Mouse (Mus musculus): ENCODE data around the gene Flt3l.
A peak's percentile ranks its signal among the peaks of the same experiment; 100 is the strongest.
"Not testable (repeated sequence)": the region's sequence is repeated elsewhere in the genome, so short reads cannot be mapped to it uniquely, and the experiment has no call there.

Gene Flt3l

DNA sequence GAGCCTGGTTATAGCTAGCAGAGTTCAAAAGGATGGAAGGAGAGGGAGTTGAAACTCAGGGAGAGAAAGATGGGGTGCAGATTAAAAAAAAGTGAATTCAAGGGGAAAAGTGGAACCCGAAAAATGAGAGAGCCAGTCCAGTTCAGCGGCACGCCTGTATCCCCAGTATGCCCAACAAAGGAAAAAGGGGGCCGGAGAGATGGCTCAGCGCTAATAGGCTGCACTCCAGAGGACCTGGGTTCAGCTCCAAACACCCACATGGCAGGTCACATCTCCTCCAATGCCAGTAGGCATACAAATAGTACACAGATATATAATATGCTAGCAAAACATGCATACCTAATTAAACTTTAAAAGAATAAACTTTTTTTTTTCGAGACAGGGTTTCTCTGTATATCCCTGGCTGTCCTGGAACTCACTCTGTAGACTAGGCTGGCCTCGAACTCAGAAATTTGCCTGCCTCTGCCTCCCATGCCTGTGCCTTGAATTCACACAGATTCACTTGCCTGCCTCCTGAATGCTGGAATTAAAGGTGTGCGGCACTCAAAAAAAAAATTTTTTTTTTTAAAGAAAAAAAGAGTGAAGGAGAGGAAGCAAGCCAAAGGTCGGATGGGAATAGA is 26.9 kb upstream of the Flt3l start:
- no peak for DNase-seq

DNA sequence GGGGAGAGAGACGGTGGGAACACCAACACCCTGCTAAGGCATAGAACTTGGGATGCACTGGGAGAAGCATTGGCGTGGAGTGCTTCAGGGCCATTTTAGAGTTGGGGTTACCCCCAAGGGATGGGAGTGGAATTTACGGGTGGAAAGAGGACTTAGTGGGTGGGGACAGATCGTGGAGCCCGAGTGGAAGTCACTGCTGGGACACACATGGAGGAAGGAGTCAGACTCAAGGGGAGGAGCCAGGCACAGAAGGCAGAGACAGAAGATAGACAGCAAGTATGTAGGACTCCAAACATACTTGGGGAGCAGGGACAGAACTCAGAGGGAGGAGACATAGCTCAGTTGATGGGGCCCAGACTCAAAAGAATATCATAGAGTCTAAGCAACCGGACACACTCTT is 26.3 kb upstream of the Flt3l start:
- DNase-seq: no peak

DNA sequence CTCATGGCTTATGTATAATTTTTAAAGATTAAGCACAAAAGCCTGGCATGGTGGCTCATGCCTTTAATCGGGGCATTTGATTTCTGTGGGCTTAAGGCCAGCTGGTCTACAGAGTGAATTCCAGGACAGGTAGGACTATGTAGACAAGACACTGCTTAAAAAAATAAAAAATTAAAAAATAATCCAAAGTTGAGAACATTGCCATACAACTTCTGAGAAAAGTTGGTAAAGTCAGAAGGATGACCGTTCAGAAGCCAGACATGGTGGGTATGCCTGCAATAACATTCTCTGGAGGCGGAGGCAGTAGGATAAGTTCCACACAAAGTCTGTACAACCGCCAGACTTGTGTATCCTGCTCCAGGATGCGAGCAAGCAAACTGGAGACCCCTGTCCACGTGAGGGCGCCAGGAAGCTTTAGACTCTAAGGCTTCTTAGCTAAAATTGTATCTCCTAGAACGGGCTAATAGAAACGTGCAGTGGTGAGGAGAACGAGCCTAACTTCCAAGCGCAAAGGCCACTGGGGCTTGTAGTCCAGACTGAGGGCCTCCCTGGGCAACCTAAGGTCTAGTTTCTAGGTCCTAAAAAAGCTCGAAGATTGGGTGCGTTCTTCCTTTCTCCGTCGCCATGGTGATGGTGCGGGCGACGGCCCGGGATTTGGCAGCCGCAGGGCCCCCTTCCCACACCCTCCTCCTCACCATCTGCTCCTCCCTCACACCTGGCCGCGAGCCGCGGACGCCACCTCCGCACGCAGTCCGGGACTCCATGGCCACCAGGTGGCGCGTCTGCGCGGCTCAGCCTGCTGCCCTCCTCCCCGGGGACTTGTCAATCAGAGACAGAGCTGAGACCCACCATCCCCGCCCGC is 25.6 kb upstream of the Flt3l start:
- peak; percentile 98 for DNase-seq

DNA sequence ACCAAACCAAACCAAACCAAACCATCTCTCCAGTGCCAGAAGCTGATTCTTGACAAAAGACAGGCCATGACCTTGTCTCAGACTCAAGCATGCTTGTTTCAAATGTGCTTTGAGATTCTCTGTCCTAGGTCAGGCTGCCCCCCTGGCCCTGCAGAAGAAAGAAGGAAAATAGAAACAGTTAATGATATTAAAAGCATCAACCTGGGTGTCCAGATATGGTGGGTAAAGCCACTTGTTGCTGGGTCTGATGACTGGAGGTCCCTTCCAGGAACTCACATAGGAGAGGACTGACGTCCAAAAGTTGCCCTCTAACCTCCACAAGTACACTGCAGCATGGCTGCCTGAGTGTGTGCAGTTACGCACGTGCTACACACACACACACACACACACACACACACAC is 24.6 kb upstream of the Flt3l start:
- DNase-seq: no peak

DNA sequence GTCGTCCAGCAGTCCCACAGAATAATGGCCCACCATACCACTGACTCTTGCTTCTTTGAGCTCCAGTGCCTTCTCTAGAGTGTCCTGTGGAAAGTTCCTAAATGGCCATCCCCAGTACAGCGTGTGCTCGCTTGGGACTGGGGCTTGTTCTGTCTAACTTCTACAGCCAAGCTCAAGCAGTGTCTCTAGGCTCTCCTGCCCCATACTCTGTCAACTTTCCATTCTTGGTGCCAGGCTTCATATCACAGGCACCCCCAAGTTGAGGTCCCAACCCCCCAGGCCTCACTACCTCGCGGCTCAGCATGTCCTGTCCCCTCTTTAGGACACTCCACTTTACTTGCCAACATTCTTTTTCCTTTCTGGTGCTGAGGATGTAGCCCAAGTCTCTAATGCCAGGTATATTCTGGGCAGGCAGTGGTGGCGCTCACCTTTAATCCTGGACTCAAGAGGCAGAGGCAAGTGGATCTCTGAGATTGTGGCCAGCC is 24.1 kb upstream of the Flt3l start:
- DNase-seq: no peak

DNA sequence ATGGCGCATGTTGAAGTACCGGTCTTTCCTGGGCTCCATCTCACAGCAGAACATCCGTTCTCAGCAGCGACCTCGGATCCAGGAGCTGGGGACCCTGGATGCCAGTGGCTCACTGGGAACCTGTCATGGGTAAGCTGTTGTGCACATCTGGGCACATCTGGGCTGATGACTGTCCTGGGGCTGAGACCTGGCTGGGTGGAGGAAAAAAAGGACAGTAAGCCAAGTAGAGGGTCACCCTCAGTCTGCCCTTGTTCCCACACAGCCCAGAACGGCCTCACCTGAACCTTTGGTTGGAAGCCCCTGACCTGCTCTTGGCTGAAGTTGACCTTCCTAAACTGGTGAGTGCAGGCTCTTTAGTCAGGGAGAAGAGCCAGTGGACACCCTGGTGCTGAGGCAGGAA is 22.8 kb upstream of the Flt3l start:
- no peak for DNase-seq

DNA sequence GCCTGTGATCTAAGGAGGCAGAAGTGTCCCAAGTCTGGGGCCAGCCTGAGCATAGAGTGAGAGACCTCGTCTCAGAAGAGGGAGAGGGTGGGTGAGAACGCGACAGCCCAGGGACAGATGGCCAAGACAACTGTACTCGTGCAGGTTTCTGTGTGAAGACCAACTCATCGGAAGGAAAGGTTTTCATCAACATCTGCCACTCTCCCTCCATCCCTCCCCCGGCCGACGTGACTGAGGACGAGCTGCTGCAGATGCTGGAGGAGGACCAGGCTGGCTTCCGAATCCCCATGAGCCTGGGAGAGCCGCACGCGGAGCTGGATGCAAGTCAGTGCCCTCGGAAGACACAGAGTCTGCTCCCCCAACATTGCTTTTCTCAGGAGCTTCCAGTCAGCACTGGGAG is 21.2 kb upstream of the Flt3l start:
- DNase-seq: no peak

DNA sequence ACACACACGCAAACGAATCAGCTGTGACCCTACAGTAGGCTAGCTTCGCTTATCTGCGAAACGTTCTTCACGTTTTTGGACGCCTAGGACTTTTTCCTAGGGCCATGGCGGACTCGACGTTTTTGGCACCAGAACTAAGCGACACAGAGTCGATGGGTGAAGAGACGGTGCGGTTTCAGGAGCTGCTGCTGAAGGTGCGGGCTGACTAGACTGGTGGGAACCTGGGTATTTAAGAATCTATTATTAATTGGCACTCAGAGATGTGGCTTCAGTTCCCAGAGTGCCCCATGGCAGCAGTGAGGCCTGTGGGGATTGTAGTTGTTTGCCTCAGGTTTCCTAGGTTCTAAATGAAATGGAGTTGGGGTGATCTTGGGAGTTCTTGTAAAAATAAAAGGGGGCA is 20.0 kb upstream of the Flt3l start:
- DNase-seq: no peak

DNA sequence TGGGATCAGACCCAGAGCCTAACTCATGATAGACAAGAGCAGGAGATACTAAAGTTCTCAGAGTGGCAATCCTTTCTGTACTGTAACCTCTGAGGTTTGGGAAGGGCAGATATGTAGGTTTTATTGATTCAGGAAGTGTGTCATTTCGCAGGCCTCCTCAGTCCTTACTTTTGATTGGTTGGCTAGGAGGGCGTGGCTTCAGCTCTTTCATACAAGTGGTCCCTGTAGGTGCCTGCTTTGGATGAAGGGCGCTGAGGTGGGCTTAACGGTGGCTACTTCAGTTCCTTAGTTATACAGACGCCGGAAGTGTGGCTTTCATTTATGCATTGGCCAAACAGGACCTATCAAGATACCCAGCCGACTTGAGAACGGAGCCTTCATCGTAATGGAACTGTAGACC is 19.4 kb upstream of the Flt3l start:
- no peak for DNase-seq

DNA sequence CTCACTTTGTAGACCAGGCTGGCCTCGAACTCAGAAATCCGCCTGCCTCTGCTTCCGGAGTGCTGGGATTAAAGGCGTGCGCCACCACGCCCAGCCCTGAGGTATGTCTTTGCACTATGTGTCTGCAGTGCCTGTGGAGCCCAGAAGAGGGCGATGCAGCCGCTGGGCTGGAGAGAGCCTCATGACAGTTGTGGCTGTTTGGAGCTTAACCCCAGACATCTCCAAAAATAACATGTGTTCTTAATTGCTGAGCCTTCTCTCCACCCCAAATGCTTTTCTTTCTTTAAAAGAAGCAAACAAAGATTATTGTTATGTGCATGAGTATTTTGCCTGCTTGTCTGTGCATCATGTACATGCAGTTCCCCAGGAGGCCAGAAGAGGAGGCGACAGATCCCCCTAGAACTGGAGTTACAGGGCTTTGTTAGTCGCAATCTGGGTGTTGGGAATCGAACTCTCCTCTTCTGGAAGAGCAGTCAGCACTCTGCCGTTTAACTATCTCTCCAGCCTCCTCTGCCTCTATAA is 18.8 kb upstream of the Flt3l start:
- DNase-seq: peak; percentile 77

DNA sequence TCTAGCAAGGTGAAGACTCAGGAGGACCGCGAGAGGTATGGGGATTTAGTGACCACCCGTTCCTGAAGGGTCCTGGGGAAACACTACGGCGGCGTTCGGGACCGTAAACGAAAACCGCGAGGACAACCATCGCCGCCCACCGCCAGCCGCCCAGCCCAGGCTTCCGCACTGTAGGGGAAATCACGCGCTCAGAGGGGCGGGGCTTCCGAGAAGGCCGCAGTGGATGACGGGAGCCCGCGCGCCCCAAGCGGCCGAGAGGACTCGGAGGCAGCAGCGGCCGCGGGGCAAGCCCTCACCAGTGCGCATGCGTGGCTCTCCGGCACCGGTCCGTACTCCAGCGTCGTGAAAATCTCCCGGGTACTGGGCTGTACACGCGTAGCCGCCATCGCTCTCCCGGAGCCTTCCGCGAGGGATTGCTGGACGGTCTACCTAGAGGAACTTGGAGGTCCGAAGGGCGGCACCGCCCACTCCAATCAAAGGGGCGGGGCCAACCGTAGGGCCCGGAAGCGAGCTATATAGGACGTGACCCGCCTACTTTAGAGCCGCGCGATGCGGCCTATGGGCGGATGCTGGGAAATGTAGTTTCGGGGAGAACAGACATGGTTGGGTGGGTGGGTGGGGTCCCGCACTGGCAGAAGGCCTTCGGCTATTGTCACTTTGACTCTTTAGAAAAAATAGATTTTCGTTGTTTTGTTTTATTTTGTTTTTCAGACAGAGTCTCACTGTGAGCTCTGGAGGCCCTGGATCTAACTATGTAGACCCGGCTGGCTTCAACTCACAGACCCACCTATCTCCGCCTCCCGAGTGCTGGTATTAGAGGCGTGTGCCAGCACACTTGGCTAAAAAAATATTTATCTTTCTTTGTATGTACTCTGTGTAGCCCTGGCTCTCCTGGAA is 18.1 kb upstream of the Flt3l start, which contains the start of the genes Pih1d1 and Aldh16a1:
TSS of gene Pih1d1 (plus strand) at position 208 of the 897 bp plus-strand sequence.
TSS of gene Aldh16a1 (minus strand) at position 489 of the 897 bp plus-strand sequence.
- DNase-seq: peak; percentile 99

DNA sequence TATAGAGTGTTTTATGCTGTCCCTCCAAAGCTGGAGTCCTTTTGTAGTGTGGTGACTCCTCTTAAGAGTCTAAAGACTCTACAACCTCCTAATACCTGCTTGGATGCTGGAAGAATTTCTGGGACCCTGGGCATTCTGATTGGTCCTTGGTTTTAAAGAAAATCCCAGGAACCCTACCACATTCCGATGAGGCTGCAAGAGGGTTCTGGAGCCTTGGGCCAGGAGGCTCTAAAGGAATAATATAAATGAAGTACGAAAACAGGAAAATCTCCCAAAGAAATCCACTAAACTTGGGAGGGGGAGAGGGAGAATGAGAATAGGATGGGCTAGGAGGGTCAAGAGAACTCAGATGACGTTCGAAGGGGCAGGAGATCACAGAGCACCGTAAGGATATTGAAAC is 17.4 kb upstream of the Flt3l start:
- no peak for DNase-seq

DNA sequence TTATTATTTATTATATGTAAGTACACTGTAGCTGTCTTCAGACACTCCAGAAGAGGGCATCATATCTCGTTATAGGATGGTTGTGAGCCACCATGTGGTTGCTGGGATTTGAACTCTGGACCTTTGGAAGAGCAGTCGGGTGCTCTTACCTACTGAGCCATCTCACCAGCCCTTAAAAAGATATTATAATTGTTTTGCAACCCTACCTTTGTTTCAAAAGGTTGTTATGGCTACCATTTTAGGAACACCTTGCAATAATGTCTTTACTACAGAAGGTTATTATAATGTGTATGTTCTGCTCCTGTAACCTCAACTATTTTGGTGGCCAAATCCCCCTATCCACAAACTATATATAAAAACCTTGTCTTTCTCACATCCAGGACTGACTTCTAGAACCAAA is 16.8 kb upstream of the Flt3l start:
- not testable (repeated sequence) for DNase-seq

DNA sequence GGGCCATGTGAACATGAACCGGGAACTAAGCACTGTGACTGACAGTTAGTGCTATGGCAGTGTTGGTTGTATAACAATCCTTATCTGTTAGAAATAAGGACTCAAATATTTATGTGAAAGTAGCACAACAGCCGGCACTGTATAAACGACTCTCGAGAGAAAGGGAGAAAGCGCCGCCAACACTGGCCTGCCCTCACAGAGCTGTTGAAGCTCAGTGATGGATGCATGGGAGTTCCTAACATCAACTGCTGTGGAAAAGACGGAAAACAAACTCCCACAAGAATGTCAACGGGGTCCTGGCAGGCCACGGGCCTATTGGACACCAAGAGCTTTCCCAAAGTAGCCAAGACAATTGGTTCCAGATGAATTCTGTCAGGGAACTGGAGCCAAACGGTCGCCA is 15.1 kb upstream of the Flt3l start:
- DNase-seq: no peak

DNA sequence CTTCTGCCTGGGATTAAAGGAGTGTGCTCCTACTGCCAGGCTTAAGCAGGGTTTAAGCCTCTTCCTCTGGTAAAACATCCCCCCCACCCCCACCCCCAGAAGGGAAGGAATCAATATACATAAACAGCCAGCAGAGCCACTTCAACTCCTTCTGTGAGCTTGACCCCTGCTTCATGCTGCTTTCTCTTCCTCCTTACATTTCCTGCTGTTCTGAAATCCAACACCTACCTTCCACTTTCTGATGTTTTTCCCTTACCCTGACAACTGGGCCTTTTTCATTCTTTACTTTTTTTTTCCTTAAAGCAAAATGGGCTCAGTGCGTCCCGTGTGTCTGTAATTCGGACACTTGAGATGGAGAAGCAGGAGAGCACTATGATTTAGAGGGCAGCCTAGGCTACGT is 14.1 kb upstream of the Flt3l start:
- no peak for DNase-seq

DNA sequence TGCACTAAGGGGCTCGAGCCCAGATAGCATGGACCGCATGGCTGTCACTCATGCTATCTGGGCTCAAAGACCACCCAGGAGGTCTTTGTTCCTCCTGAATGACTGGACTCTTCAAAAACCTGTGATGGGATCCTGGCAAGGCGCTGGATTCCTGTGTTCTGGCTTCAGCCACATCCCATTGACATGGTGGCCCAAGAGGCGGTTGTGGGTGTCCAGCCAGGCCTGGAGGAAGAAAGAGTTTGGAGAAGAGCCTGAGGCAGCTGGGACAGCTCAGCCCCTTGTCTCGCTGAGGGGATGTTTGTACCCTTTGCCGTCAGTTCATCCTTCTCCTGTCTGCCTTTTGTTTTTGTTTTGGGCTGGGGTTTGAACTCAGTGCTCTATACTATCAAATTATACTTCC is 13.3 kb upstream of the Flt3l start:
- DNase-seq: no peak

DNA sequence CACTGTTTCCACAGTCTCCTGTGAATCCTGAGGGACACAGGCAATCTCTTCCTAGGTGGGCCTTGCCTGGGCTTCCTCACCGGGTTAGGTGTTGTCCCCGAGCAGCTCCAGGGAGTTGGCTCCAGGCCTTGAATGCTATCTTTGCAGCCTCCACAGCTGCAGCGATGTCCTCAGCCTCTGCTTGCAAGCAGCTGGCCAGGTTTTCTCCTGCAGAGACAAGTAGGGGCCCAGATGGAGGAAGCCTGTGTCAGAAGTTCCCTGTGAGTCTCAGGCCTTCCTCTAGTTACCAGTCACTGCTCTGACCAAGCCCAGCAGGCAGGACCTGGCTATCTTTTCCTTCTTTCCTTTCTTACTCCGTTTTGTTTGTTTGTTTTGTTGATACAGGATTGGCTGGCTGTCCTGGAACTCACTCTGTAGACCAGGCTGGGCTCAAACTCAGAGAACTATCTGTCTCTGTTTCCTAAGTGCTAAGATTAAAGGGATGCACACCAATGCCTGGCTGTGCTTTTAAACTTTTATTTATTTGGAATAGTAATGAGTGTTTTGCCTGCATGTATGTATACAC is 12.4 kb upstream of the Flt3l start:
- DNase-seq: no peak

DNA sequence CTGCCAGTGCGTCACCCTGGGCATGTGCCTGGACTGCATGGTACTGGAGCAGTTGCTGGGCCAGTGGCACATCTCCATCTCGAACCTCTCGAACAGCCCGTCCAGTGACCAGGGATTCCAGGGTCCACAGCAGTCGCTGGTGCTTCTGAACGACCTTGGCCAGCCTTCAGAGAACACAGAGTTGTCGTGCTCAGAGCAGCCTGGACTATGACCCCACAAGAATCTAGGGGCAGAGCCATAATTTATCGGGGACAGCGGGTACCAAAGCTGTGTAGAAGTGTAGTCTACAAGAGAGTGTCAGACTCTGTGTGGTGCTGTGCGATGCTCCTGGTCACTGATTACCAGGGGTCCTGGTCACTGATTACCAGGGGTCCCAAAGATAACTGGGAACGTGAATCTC is 11.7 kb upstream of the Flt3l start:
- no peak for DNase-seq

DNA sequence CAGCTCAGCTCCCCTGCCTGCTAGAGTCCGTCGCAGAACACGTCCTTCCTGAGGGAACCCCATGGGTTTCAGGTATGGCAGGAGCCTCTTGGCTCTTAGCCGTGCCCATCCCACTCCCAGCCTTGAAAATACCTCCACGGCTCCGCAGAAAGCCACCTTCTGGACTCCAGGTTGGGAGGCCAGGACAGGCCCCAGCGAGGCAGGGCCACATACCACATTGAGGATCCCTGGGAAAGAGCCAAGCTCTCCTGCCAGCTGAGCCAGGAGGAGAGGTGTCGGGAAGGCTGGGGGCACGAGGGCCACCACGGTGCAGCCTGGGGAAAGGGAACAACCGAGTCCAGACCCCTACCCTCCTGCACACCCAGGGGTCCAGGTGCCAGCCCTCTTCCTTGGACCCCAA is 11.0 kb upstream of the Flt3l start:
- no peak for DNase-seq

DNA sequence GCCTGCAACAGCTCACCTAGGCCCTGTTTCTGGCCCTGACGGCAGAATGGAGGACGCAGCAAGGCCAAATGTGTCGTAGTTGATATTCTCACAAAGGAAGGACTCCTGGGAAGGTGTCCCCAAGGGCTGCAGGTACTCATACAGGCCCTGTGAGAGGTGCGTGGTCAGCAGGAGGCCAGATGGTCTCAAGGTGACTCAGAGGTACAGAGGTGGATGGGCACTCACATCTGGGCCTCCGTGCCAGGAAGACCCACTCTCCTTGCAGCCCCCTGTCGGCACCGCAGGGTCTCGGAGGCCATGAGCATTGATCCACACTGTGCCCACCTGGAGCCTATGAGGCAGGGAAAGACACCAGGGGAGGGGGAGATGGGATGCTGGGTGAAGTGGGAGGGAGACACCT is 9.2 kb upstream of the Flt3l start:
- no peak for DNase-seq

DNA sequence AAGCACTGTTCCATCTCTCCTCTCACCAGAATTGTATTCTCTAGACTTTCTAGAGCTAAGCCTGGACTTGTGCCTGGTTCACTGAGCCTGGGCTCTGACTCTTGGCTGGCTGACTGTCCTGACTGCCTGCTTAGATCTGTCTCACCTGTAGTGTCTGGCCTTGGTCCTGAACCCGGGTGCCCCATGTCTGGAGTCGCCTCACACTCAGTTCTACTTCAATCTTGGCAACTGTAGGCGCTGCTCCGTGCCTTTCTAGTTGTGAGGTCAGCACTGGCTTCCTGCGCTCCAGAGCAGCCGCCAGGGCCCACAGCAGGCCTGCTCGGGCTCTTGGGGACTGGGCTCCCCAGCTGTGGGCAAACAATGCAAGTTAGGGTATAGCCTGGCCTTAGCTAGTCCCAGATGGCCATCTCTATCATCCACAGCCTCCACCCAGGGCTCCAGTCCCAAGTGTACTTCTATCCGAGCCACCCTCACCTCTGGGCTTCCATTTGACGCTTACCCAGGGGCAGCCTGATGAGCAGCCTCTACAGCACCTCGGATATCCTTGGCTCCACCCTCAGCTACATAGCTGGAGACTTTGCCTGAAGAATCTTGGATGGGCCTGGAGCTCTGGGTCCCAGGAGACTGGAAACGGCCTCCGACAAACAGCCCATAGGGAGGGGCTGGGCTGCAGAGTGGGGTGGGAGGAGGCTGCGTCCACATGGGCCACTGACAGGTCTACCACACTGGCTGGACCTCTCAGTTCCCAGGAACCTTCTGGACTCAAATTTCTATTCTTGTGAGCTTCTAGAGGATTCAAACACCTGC is 8.3 kb upstream of the Flt3l start:
- DNase-seq: no peak

DNA sequence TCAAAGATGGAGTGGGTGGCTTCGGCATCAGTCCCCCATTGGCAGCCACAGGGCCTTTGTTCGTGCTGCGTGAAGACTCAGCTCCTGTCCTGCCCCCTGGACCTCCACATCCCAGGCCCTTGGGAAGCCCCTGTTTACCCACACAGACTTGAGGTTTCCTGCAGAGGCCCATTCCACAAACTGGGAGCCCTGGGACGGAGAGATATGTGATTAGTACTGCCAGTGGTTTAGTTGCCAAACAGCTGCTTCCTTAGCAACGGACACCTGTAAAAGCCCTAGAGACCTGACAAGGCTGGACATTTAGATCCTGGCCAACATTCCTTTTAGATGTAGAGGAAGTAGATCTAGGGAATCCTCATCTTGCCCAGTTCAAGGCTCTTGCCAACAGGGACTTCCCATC is 5.7 kb upstream of the Flt3l start:
- DNase-seq: no peak
